Mouse (Mus musculus): ENCODE data around the gene Grhpr. TPM values are rescaled to one million over a fixed set of nuclear protein-coding genes. Genes with fewer than 3 reads are reported as not detected.

Gene Grhpr
- total and polyA plus RNA-seq, 3 experiments = 76.6 to 204 (median 107) TPM

DNA sequence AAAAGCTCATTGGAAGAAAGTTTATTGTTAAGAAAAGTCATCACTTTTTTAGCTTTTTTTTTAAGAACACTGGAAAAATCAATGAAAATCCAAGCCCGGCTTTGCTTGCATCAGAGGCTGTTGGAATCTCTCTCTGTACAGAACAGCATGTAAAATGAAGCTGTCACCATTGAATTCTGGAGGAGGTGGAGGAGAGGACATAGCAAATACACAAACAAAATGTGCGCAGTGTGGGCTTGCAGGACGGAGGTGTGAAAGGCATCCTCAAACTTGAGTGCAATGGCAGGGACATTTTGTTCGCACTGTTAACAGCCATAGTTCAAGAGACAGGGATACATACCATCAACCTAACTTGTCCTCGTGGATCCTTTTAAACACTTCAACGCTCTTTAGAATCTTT is 49.5 kb upstream of the Grhpr start:
- Histone ChIP-seq H3K9me3 (replicated peaks; ENCODE audit: low read length) (no peaks in the 10 kb centered on the region), H3K36me3 (replicated peaks in 1 of 2; ENCODE audit: control insufficient read depth in 1 of 2, insufficient read depth in 1 of 2, low read length in 1 of 2) (peaks cover 40 to 67% of the 10 kb centered on the region in 2 experiments), H3K4me3 (replicated peaks in 1 of 3; ENCODE audit: low read depth in 2 of 3, low read length in 2 of 3, poor library complexity in 1 of 3) (no peak overlapping the region), H3K27ac (ENCODE audit: insufficient read depth, low read depth) (no peak overlapping the region), H3K9ac (ENCODE audit: insufficient read depth, low read depth) (no peak overlapping the region), H3K4me1 (ENCODE audit: control insufficient read depth in 1 of 2, insufficient read depth in 2 of 2) (peaks cover 3 to 28% of the 10 kb centered on the region in 2 experiments), H3K79me2 (replicated peaks; ENCODE audit: control insufficient read depth, extremely low read depth, insufficient read depth, poor library complexity, severe bottlenecking) (no peaks in the 10 kb centered on the region), H3K4me2 (ENCODE audit: insufficient read depth, low read depth, poor library complexity, severe bottlenecking) (no peak overlapping the region), H3K27me3 (replicated peaks) (no peaks in the 10 kb centered on the region)
- DNase-seq (ENCODE audit: extremely low read depth) = no peak
- dilution Hi-C loops (cut with MboI; ENCODE audit: extremely low pct_ligation_motif_present, extremely low pct_unique_long_range_greater_than_20kb, low sequenced_read_pairs) (no loop called here), in situ Hi-C loops (cut with MboI; ENCODE audit: low pct_ligation_motif_present, low pct_unique_long_range_greater_than_20kb, low sequenced_read_pairs) (loop anchor here (25.0 kb wide), 1 partner anchor 619 kb away; the partner anchor contains the start of gene Melk)
- no peak for TF ChIP-seq MAFK (IDR thresholded peaks at IDR 0.05; ENCODE audit: insufficient replicate concordance, low read length)
- no peak for TF ChIP-seq E2F4 (IDR thresholded peaks at IDR 0.05; ENCODE audit: insufficient replicate concordance, low read depth, low read length)
- no peak for TF ChIP-seq TCF12 (IDR thresholded peaks at IDR 0.05; ENCODE audit: low read depth, low read length)
- no peak for TF ChIP-seq EP300 (IDR thresholded peaks at IDR 0.05; ENCODE audit: low read length)
- TF ChIP-seq CHD1 (IDR thresholded peaks at IDR 0.05; ENCODE audit: low read depth, low read length) = no peak
- TF ChIP-seq PAX5 (IDR thresholded peaks at IDR 0.05; ENCODE audit: low read length) = no peak
- no peak for TF ChIP-seq ETS1 (conservative IDR thresholded peaks at IDR 0.05; ENCODE audit: low read depth, low read length)
- no peak for TF ChIP-seq USF1 (IDR thresholded peaks at IDR 0.05; ENCODE audit: low read depth, low read length)
- TF ChIP-seq MXI1 (IDR thresholded peaks at IDR 0.05; ENCODE audit: low read depth, low read length) = no peak
- TF ChIP-seq UBTF (IDR thresholded peaks at IDR 0.05; ENCODE audit: low read depth, low read length) = no peak
- TF ChIP-seq KAT2A (IDR thresholded peaks at IDR 0.05; ENCODE audit: insufficient replicate concordance, low read length) = no peak
- no peak for TF ChIP-seq RAD21 (IDR thresholded peaks at IDR 0.05; ENCODE audit: low read depth, low read length)
- no peak for TF ChIP-seq GABPA (IDR thresholded peaks at IDR 0.05; ENCODE audit: insufficient replicate concordance, low read depth, low read length)

DNA sequence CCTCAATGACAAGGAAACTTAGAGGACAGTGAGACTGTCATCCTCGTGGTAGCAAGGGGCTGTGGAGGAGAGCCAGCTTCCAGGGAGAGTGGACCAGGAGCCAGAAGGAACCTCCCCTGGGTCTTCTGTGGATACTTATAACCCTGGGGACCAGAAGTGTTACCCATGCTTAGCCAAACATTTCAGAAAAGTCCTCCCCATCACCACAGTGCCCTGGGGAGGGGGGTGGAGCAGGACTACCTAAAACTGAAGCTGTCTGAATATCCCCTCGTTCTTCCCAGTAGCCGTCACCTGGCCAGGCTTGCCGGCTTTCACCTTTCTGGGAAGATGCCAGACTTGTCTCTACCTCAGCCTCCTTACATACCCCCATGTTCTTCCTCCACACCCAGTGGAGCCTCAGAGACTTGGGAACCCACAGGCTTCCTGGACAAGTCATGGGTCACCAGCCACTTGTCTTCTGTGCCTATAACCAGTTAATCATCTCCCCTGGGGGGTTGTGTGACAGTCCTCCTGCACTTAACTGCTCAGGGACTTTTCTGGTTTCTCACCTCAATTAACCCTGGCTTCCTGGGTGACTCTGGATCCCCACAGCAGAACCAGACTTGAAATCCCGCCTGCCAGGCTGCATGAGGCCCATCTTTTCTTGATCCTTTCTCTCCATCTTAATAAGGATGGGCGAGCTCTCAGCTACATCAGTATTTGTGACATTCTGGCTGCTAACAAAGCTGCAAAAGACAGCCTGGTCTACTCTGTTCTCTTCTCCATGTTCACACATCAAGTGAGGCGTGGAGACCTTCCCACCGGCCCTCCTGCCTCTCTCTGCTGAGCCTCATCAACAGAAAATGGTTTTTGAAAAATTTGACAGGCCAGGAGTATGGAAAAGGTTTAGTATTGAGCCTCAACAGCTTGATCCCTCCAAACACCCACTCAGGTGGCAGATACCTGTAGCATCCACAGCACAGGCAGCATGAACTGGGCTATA is 42.5 kb upstream of the Grhpr start:
- peak overlapping the region; percentile 42; the same call in 1 of the 2 replicates for H3K27ac ChIP-seq (ENCODE audit: insufficient read depth, low read depth)
- no peaks in the 10 kb centered on the region for H3K9me3 ChIP-seq (replicated peaks; ENCODE audit: low read length)
- peaks cover 5% of the 10 kb centered on the region in 2 experiments for H3K36me3 ChIP-seq (replicated peaks in 1 of 2; ENCODE audit: control insufficient read depth in 1 of 2, insufficient read depth in 1 of 2, low read length in 1 of 2)
- peak; percentile 74 for DNase-seq (ENCODE audit: extremely low read depth)
- dilution Hi-C loops (cut with MboI; ENCODE audit: extremely low pct_ligation_motif_present, extremely low pct_unique_long_range_greater_than_20kb, low sequenced_read_pairs) (no loop called here), in situ Hi-C loops (cut with MboI; ENCODE audit: low pct_ligation_motif_present, low pct_unique_long_range_greater_than_20kb, low sequenced_read_pairs) (loop anchor here (25.0 kb wide), 1 partner anchor 626 kb away; the partner anchor contains the start of gene Melk)
- no peak overlapping the region for H3K9ac ChIP-seq (ENCODE audit: insufficient read depth, low read depth)
- H3K79me2 ChIP-seq (replicated peaks; ENCODE audit: control insufficient read depth, extremely low read depth, insufficient read depth, poor library complexity, severe bottlenecking) = no peaks in the 10 kb centered on the region
- peak overlapping the region; percentile 46 for H3K4me2 ChIP-seq (ENCODE audit: insufficient read depth, low read depth, poor library complexity, severe bottlenecking)
- no peaks in the 10 kb centered on the region for H3K27me3 ChIP-seq (replicated peaks)
- H3K4me3 ChIP-seq (replicated peaks in 1 of 3; ENCODE audit: low read depth in 2 of 3, low read length in 2 of 3, poor library complexity in 1 of 3) = peak overlapping the region in 1 of 3 experiments; percentile 24
- peaks cover 38 to 78% of the 10 kb centered on the region in 2 experiments for H3K4me1 ChIP-seq (ENCODE audit: control insufficient read depth in 1 of 2, insufficient read depth in 2 of 2)
- TF ChIP-seq ZMIZ1 (IDR thresholded peaks at IDR 0.05; ENCODE audit: low read depth, low read length) (peak; percentile 26; the same call in 1 of the 2 replicates), GABPA (IDR thresholded peaks at IDR 0.05; ENCODE audit: insufficient replicate concordance, low read depth, low read length) (no peak), MAZ (IDR thresholded peaks at IDR 0.05; ENCODE audit: low read depth, low read length) (peak; percentile 53; the same call in 1 of the 2 replicates), JUN (IDR thresholded peaks at IDR 0.05; ENCODE audit: insufficient read depth, low read depth, low read length) (no peak), MXI1 (IDR thresholded peaks at IDR 0.05; ENCODE audit: low read depth, low read length) (no peak; the same call in 1 of the 2 replicates), TBP (conservative IDR thresholded peaks at IDR 0.05; ENCODE audit: low read depth, low read length) (no peak), IRF4 (IDR thresholded peaks at IDR 0.05; ENCODE audit: low read depth, low read length) (peak; percentile 58; the same call in 1 of the 2 replicates), ZNF384 (IDR thresholded peaks at IDR 0.05; ENCODE audit: low read depth, low read length) (no peak), NRF1 (IDR thresholded peaks at IDR 0.05; ENCODE audit: low read depth, low read length) (no peak), ZKSCAN1 (IDR thresholded peaks at IDR 0.05; ENCODE audit: borderline replicate concordance, low read depth, low read length) (no peak), CHD1 (IDR thresholded peaks at IDR 0.05; ENCODE audit: low read depth, low read length) (no peak), JUND (conservative IDR thresholded peaks at IDR 0.05; ENCODE audit: low read depth, low read length) (no peak), BHLHE40 (IDR thresholded peaks at IDR 0.05; ENCODE audit: low read depth, low read length) (peak; percentile 49), CTCF (conservative IDR thresholded peaks at IDR 0.05 in 1 of 2, IDR thresholded peaks at IDR 0.05 in 1 of 2; ENCODE audit: low read depth in 2 of 2, low read length in 2 of 2) (no peak), TCF12 (IDR thresholded peaks at IDR 0.05; ENCODE audit: low read depth, low read length) (peak; percentile 65), ZC3H11A (IDR thresholded peaks at IDR 0.05; ENCODE audit: low read depth, low read length) (no peak), MAFK (IDR thresholded peaks at IDR 0.05; ENCODE audit: insufficient replicate concordance, low read length) (0 out of 2 replicates have a peak, but pooled peaks have one; percentile 14), ETS1 (conservative IDR thresholded peaks at IDR 0.05; ENCODE audit: low read depth, low read length) (peak; percentile 68), PAX5 (IDR thresholded peaks at IDR 0.05; ENCODE audit: low read length) (no peak), MYC (IDR thresholded peaks at IDR 0.05; ENCODE audit: low read depth, low read length) (0 out of 2 replicates have a peak, but pooled peaks have one; percentile 7), MAX (IDR thresholded peaks at IDR 0.05; ENCODE audit: low read length) (peak; percentile 24), EP300 (IDR thresholded peaks at IDR 0.05; ENCODE audit: low read length) (peak; percentile 61)
